Mouse (Mus musculus) thymus, adult 2 months (tissue): Measurements from ENCODE around the gene Spsb2. TPM values are rescaled to one million over a fixed set of nuclear protein-coding genes. Genes with fewer than 3 reads are reported as not detected.
"Not testable (repeated sequence)": the region's sequence is repeated elsewhere in the genome, so short reads cannot be mapped to it uniquely, and the experiment has no call there.

ENCODE experiments used
- DNase-seq: peaks from one replicate; pipeline ENCODE4 v3.0.0; 2021
- H3K27ac ChIP-seq: fragments of 200-500 bp; 2 replicates; pipeline ENCODE4 v1.5.1; 2012; ENCODE audit warnings: low read length, control low read depth; ENCODE audit not compliant: control insufficient read depth, insufficient read depth
- H3K27me3 ChIP-seq: fragments of 200-500 bp; 2 replicates; pipeline ENCODE4 v1.6.1; 2012; ENCODE audit warnings: mild to moderate bottlenecking, low read length, moderate library complexity, mixed read lengths; ENCODE audit not compliant: control insufficient read depth, insufficient read depth
- H3K36me3 ChIP-seq: fragments of 200-500 bp; 2 replicates; pipeline ENCODE4 v1.6.1; 2012; ENCODE audit warnings: mild to moderate bottlenecking, low read length, moderate library complexity; ENCODE audit not compliant: control insufficient read depth, insufficient read depth
- H3K4me1 ChIP-seq: fragments of 200-500 bp; replicated peaks from 2 replicates; pipeline ENCODE4 v1.6.1; 2012; ENCODE audit warnings: low read length; ENCODE audit not compliant: control insufficient read depth, insufficient read depth
- H3K4me3 ChIP-seq: fragments of 200-500 bp; 2 replicates; pipeline ENCODE4 v1.5.1; 2012; ENCODE audit warnings: mild to moderate bottlenecking, low read length, control low read depth, moderate library complexity; ENCODE audit not compliant: control insufficient read depth, insufficient read depth
- CTCF ChIP-seq: fragments of 200-500 bp; IDR thresholded peaks from 2 replicates; pipeline ENCODE4 v1.5.1; 2012; ENCODE audit warnings: mild to moderate bottlenecking, control low read depth, low read length, moderate library complexity, borderline replicate concordance; ENCODE audit not compliant: control insufficient read depth, poor library complexity, insufficient read depth; ENCODE audit errors: extremely low read depth
- POLR2A ChIP-seq: fragments of 200-500 bp; IDR thresholded peaks from 2 replicates; pipeline ENCODE4 v1.6.1; 2012; ENCODE audit warnings: mild to moderate bottlenecking, low read length, control low read depth, moderate library complexity; ENCODE audit not compliant: control insufficient read depth, poor library complexity, insufficient read depth; ENCODE audit errors: extremely low read depth
- WGBS: fragments of 180-500 bp; shearing (Covaris S2); methylation state at CpG from one replicate; pipeline ENCODE4 v1.1.7; 2018; 5-methylcytosine and 5-hydroxymethylcytosine counted together
- polyA plus RNA-seq: library from polyadenylated mRNA; depleted of rRNA; stranded (reverse); fragments of >200 nt; gene quantifications from 2 replicates; pipeline ENCODE4 v1.2.3, GENCODE M21; 2012

Spsb2 gene
- polyA plus RNA-seq, 1 experiment, result 8.1 TPM

DNA sequence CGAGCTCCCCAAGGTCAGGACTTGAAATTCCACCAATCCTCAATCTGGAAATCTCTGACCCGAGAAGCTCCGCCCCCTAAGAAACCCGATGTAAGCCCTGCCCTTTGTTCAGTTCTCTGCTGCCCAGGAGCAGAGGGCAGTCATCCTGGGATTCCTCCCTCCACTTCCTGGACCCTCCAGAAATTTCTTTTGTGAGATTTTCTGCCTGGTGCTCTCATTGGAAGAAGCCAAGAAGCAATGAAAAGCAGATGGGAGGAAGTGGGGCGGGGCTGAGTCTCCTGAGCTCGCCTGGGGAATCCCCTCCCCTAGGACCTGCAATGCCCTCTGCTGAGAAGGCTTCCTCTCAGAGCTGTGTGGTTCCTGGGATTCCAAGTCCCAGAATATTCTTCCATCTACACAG lies 26.0 kb upstream of the Spsb2 start:
- WGBS, result 9% methylated on average over 6 of the region's 6 CpGs
- Histone ChIP-seq H3K27ac (no peak overlapping the region; the same call in 1 of the 2 replicates), H3K4me1 (peaks cover 28% of the 10 kb centered on the region), H3K27me3 (no peaks in the 10 kb centered on the region), H3K4me3 (peak overlapping the region; percentile 54), H3K36me3 (no peaks in the 10 kb centered on the region)
- TF ChIP-seq POLR2A (no peak), CTCF (no peak)
- peak; percentile 71 for DNase-seq

DNA sequence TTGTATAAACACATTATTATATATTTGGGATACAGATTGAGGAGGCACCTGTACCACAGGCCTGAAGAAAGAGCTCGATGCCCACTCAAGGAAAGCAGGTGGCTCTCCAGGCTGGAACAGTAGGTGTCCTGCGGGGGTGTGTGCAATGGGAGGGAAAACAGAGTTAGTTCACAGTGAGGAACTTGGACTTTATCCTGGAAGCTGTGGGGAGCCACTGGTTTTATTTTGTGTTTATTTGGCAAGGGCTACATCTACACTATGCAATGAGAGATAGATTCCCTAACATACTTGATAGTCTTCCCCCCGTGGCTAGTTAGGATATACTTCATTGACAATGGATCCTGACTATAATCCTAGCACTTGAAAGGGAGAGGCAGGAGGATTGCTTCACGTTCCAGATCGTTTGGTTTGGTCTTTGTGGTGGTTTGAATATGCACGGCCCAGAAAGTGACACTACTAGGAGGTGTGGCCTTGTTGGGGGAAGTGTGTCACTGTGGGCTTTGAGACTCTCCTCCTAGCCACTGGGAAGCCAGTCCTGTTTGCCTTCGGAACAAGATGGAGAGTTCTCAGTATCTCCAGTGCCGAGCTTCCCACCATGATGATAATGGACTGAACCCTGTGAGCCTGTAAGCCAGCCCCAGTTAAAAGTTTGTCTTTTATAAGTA lies 21.6 kb upstream of the Spsb2 start:
- 46% methylated on average over 8 of the region's 8 CpGs for WGBS
- H3K4me1 ChIP-seq, result peaks cover 3% of the 10 kb centered on the region
- H3K4me3 ChIP-seq, result no peak overlapping the region
- H3K27me3 ChIP-seq, result no peaks in the 10 kb centered on the region
- TF ChIP-seq POLR2A (no peak), CTCF (no peak)
- H3K27ac ChIP-seq, result no peak overlapping the region
- no peak for DNase-seq
- H3K36me3 ChIP-seq, result no peaks in the 10 kb centered on the region

DNA sequence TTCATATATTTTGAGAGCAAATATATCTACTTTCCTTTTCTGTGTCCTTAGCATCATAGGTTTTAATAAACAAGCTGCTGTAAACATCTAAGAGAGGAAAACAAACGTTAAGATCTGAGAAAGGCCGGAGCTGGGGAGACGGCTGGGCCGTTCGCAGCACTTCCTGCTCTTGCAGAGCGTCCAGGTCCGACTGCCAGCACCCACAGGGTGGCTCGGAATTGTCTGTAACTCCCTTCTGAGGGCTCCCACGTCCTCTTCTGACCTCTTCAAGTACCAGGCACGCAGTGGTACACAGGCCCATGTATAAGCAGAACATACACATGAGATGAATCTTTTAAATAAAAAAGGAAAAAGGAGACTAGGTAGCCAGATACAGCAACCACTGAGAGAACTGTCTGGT lies 20.7 kb upstream of the Spsb2 start:
- 90% methylated on average over 10 of the region's 10 CpGs for WGBS
- Histone ChIP-seq H3K36me3 (no peaks in the 10 kb centered on the region), H3K4me3 (no peak overlapping the region), H3K4me1 (no peaks in the 10 kb centered on the region), H3K27me3 (no peaks in the 10 kb centered on the region), H3K27ac (no peak overlapping the region)
- TF ChIP-seq CTCF (no peak), POLR2A (no peak)
- DNase-seq, result no peak

DNA sequence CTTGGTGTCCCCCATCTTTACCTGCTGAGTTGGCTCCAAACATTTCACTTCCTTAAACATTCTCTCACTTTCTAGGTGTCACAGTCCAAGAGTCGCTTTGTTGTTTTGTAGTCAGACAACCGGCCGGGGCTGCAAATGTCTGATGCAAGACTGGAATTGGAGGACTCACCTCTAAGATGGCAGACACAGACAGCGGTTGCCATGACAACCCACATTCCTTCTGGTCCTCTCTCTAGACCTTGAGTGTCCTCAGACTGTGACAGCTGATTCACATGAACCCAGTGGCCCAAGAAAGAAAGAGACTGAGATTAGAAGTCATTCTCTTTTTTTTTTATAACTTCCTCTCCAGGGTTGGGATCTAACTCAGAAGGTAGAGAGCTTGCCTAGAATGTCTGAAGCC lies 18.9 kb upstream of the Spsb2 start:
- Histone ChIP-seq H3K4me3 (no peak overlapping the region), H3K27me3 (no peaks in the 10 kb centered on the region), H3K27ac (no peak overlapping the region), H3K4me1 (no peaks in the 10 kb centered on the region), H3K36me3 (no peaks in the 10 kb centered on the region)
- TF ChIP-seq CTCF (no peak), POLR2A (no peak)
- DNase-seq, result no peak
- WGBS, result 95% methylated on average over 4 of the region's 4 CpGs

DNA sequence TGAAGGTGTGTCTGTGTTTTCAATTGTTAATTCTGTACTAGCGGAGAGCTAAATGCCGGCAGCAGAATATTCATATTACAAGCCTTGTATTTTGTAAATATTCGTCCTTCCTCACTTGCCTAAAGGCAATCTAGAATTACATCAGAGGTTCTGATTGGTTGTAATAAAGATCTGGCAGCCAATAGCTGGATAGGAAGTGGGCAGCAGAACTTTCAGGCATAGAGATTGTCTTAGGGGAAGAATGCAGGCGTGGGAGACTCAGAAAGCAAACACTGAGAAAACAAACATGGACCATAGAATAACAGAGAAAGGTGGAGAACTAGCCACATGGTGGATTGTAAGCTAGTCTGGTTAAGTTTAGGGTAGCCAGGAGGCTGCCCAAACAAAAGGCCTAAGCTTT lies 18.3 kb upstream of the Spsb2 start:
- WGBS, result 78% methylated on average over 4 of the region's 4 CpGs
- Histone ChIP-seq H3K36me3 (no peaks in the 10 kb centered on the region), H3K4me1 (no peaks in the 10 kb centered on the region), H3K27ac (no peak overlapping the region), H3K27me3 (no peaks in the 10 kb centered on the region), H3K4me3 (no peak overlapping the region)
- TF ChIP-seq CTCF (no peak), POLR2A (no peak)
- no peak for DNase-seq

DNA sequence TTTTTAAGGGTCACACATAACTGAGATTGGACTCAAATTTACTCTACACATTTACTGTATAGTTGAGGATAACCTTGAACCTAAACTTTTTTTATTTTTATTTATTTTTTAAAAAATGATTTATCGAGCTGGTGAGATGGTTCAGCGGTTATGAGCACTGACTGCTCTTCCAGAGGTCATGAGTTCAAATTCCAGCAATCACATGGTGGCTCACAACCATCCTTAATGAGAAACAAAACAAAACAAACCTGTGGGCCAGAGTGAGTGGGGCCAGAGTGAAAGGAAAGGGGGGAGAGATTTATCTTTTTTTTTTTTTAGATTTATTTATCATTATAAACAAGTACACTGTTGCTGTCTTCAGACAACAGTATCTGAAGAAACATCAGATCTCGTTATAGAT lies 16.6 kb upstream of the Spsb2 start:
- no peak for TF ChIP-seq POLR2A
- TF ChIP-seq CTCF, result no peak
- no peaks in the 10 kb centered on the region for H3K27me3 ChIP-seq
- H3K4me1 ChIP-seq, result no peaks in the 10 kb centered on the region
- 95% methylated on average over 3 of the region's 3 CpGs for WGBS
- no peaks in the 10 kb centered on the region for H3K36me3 ChIP-seq
- H3K4me3 ChIP-seq, result no peak overlapping the region
- no peak overlapping the region for H3K27ac ChIP-seq
- no peak for DNase-seq

DNA sequence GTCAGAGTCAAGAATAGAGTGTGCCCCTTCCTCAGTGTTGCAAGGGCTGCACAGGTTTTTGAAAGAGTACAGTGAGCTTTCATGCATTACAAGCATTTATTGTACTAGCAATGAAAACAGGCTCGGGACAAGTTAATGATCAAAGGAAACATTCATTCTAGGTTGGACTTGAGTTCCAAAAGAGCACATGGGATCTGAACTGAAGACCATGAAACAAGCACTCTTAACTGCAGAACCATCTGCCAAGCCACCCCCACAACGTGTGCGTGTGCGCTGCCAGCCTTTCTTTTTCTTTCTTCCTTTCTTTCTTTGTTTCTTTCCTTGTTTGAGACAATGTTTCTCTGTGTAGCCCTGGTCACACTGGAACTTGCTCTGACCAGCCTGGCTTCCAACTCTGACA lies 12.7 kb upstream of the Spsb2 start:
- TF ChIP-seq CTCF (no peak), POLR2A (no peak)
- no peaks in the 10 kb centered on the region for H3K27me3 ChIP-seq
- WGBS, result 89% methylated on average over 4 of the region's 4 CpGs
- H3K4me3 ChIP-seq, result no peak overlapping the region
- no peak overlapping the region for H3K27ac ChIP-seq
- no peak for DNase-seq
- H3K4me1 ChIP-seq, result no peaks in the 10 kb centered on the region
- no peaks in the 10 kb centered on the region for H3K36me3 ChIP-seq

DNA sequence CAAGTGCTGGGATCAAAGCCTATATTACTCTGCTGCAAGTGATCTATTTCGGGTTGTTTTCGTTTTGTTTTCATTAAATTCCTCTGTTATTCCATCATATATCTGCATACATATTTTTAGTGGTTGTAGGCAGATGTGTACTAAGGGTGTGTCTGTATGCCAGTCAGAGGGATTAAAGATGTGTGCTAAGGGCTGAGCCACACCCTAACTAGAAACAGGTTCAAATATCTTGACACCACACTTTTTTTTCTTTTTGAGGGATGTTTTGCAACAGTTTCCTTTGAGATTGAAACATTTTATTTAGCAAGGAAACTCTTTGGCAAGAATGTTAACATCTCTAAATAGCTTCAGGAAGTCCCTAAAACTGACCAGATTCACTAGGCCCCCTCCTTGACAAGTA lies 12.3 kb upstream of the Spsb2 start:
- Histone ChIP-seq H3K27me3 (no peaks in the 10 kb centered on the region), H3K27ac (no peak overlapping the region), H3K36me3 (no peaks in the 10 kb centered on the region), H3K4me1 (no peaks in the 10 kb centered on the region), H3K4me3 (no peak overlapping the region)
- TF ChIP-seq POLR2A (no peak), CTCF (no peak)
- 89% methylated on average over 2 of the region's 2 CpGs for WGBS
- DNase-seq, result no peak

DNA sequence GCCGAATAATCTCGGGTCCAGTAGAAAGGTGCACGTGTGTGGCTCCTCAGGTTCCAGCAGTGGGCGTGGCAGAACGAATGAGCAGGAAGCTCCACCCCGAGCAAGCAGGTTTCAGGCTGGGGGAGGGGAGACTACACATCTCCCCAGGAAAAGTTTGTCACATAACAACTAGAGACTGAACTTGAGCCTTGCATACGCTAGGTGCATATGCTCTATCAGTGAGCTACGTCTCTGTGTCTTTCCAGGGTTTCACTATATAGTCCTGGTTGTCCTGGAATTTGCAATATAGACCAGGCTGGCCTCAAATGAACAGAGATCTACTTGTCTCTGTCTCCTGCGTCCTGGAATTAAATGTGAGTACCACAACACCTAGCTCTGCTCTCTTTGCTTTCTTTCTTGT lies 6.1 kb upstream of the Spsb2 start:
- H3K4me3 ChIP-seq, result not testable (repeated sequence)
- WGBS, result 45% methylated on average over 6 of the region's 9 CpGs

More for the DNA sequence above, 6.1 kb upstream of the Spsb2 start:
- not testable (repeated sequence) for H3K4me1 ChIP-seq, H3K36me3 ChIP-seq, H3K27me3 ChIP-seq, DNase-seq, H3K27ac ChIP-seq
